Mouse (Mus musculus) lung, adult 2 months (tissue): ENCODE measurements at regions not wholly inside any gene's neighbourhood (a gene's known extent, or its start where the extent isn't known, plus 50 kb on each side); places are given as distances from the start of the nearest gene placed in this dataset.

Source experiments
- DNase-seq: peaks from one replicate; pipeline ENCODE4 v3.0.0; 2022
- H3K4me1 ChIP-seq: fragments of 200-500 bp; 2 replicates; pipeline ENCODE4 v1.6.1; 2011; ENCODE audit warnings: low read length; ENCODE audit not compliant: control insufficient read depth, insufficient read depth
- H3K4me3 ChIP-seq: fragments of 200-500 bp; replicated peaks from 2 replicates; pipeline ENCODE3; 2011; ENCODE audit warnings: low read depth, mild to moderate bottlenecking, control low read depth, low read length; ENCODE audit errors: extremely low read depth
- CTCF ChIP-seq: fragments of 200-500 bp; IDR thresholded peaks from 2 replicates; pipeline ENCODE4 v1.5.1; 2011; ENCODE audit warnings: mild to moderate bottlenecking, low read length, control low read depth; ENCODE audit not compliant: insufficient read depth
- POLR2A ChIP-seq: fragments of 200-500 bp; IDR thresholded peaks from 2 replicates; pipeline ENCODE4 v1.6.1; 2011; ENCODE audit warnings: low read depth, mild to moderate bottlenecking, control low read depth, low read length, borderline replicate concordance; ENCODE audit errors: extremely low read depth
- WGBS: fragments of 180-500 bp; shearing (Covaris S2); methylation state at CpG from one replicate; pipeline ENCODE4 v1.1.7; 2018; 5-methylcytosine and 5-hydroxymethylcytosine counted together

GRCm38 (mm10) chr6:112091125-112091763 is 182.3 kb upstream of the Lmcd1 start:
- Histone ChIP-seq H3K4me3 (no peak overlapping the region), H3K4me1 (no peaks in the 10 kb centered on the region)
- 54% methylated on average over 3 of the region's 3 CpGs for WGBS
- TF ChIP-seq CTCF (no peak), POLR2A (no peak)
- DNase-seq = peak; percentile 3

DNA sequence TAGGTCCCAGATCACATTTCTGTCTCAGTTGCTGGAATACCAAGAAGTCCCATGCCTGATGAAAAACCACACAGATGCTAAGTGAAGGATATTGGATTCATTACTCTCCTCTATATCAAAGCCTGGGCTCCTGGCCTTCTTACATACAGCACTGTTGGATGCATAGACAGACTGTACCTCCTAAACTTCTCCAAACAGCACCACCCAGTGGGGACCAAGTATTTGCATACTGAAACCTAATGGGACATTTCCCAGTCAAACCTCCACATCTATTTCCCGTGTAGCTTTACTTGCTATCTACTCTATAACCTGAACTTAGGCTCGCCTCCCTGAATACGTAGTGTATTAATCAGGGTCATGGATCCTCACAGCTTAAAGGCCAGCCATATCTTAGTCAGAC is 180.3 kb upstream of the Lmcd1 start:
- H3K4me1 ChIP-seq = no peaks in the 10 kb centered on the region
- WGBS = 73% methylated on average over 3 of the region's 3 CpGs

GRCm38 (mm10) chr6:112097699-112098098 is 175.9 kb upstream of the Lmcd1 start:
- no peak for DNase-seq
- Histone ChIP-seq H3K4me3 (no peak overlapping the region), H3K4me1 (no peaks in the 10 kb centered on the region)
- 57% methylated on average over 3 of the region's 3 CpGs for WGBS
- TF ChIP-seq CTCF = no peak
- no peak for TF ChIP-seq POLR2A

More for the DNA sequence above, 180.3 kb upstream of the Lmcd1 start:
- TF ChIP-seq CTCF (no peak), POLR2A (no peak)
- H3K4me3 ChIP-seq = no peak overlapping the region
- DNase-seq = no peak

DNA sequence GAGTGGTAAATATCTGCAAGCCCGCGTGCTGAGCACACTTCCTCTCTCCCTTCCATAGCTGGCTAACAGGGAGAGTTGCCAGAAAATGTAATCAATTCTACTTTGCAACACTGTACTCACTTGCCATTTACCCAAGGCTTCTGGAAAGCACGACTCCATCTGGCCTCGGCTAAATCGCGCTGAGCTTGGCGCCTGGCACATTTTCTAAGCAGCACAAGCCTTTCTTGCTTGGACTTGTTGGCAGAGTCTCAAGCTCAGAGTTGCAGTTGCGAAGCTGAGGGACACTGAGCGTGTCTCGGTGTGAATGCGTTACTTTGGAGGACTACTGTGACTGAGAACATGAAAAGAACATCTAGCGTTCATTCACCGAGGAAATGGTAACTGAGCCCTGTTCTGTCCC is 164.9 kb upstream of the Lmcd1 start:
- Histone ChIP-seq H3K4me1 (no peaks in the 10 kb centered on the region), H3K4me3 (no peak overlapping the region)
- TF ChIP-seq CTCF (no peak), POLR2A (no peak)
- no peak for DNase-seq
- 69% methylated on average over 13 of the region's 13 CpGs for WGBS

DNA sequence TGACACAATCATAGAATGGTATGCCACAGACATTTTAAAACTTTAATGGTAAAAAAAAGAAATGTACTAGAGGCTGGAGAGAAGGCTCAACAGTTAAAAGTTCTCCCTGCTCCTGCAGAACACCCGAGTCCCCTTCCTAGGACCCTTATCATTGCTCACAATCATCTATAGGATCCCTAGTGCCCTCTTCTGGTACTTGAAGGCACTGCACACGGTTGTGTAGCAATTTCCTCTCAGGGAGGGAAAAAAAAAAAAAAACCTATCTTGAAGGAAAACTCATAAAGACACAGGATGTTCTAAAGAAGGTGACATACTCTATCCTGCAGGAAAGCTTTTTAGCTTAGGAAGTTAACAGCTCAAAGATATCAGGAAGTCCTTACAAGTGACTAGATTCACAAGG is 154.4 kb upstream of the Lmcd1 start:
- no peak for DNase-seq
- Histone ChIP-seq H3K4me3 (no peak overlapping the region), H3K4me1 (no peaks in the 10 kb centered on the region)
- WGBS = 32% methylated on average over 2 of the region's 2 CpGs
- no peak for TF ChIP-seq CTCF
- no peak for TF ChIP-seq POLR2A

- no peak for DNase-seq
- 16% methylated on average over 3 of the region's 3 CpGs for WGBS
- H3K4me1 ChIP-seq = no peaks in the 10 kb centered on the region
- no peak overlapping the region for H3K4me3 ChIP-seq
- TF ChIP-seq CTCF (peak; percentile 73), POLR2A (no peak)
Measured at GRCm38 (mm10) chr6:112133522-112133921, 140.0 kb upstream of the Lmcd1 start.

DNA sequence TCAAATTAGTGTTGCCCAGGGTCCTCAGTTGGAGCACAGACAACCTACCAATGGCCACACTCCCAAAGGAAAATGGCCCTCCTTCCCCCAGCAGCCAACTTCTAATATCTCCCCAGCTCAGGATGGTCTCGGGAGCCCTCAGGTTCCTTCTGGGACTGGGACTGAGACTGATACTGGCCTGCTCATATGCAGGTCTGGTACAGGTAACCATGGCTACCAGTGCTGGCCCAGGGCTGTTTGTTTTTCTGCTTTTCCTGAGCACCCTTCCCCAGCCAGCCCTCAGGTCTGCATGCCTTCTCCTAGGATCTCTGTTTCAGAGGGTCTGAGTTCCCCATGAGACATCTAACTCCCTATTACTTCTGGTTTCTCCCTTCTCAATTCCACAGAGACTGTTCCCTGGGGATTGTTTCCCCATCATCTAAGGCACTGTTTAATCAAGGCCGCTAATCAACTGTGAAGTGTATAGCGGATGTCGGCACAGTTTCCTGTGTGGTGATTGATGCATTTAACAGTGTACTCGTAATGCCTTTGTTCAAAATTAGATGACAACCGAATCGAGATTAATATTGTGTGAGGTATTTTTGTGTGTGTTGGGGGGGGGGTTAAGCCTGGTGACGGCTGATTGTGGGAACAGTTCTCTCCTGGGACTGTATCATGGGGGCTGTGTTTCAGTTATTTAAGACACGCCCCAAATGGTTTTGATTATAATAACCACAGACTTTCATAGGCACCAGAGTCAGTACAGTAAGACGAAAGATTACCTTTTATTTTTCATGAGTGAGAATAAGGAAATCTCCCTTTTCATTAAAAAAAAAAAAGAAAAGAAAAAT is 120.8 kb upstream of the Lmcd1 start:
- H3K4me1 ChIP-seq = no peaks in the 10 kb centered on the region
- no peak for DNase-seq
- TF ChIP-seq POLR2A (no peak), CTCF (no peak)
- 35% methylated on average over 10 of the region's 10 CpGs for WGBS
- H3K4me3 ChIP-seq = no peak overlapping the region

DNA sequence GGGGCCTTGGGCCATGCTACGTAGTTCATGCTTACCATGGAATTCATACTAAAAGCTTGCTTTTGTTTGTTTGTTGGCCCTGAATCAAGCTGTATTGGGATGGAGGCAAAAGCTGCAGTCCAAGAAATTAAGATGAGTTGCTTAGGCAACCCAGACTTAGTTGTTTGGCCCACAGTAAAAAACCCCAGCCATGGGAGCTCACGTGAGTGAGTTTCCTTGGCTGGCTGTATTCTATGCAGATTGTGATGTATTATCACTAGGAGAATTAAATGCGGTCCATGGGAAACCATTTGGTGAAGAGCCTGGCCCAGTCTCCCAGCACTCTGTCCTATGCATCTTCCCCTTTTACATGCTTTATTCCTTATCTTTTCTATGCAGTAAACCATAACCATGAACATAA is 106.1 kb upstream of the Lmcd1 start:
- 67% methylated on average over 3 of the region's 3 CpGs for WGBS
- H3K4me3 ChIP-seq = no peak overlapping the region
- DNase-seq = no peak
- no peaks in the 10 kb centered on the region for H3K4me1 ChIP-seq
- TF ChIP-seq CTCF = no peak
- TF ChIP-seq POLR2A = no peak

DNA sequence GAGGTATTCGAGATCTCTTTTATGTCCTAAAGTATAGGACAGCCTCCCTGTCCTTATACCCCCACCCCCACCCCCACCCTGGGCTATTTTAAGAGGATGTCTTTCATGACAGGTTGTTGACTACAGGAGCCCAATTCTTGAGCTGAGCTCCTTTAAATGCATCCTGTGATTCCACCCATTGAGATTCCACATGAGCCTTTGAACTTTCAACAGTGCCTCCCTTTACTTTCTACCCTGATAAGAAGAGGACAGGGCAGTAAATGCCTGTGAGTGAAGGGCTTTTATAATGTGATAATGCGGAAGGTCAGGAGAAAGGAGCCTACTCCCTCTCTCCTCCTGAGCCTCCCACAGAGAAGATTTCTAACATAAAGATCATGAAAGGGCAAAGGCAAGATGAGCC is 97.2 kb upstream of the Lmcd1 start:
- 44% methylated on average over 2 of the region's 2 CpGs for WGBS
- no peak for DNase-seq
- Histone ChIP-seq H3K4me1 (no peaks in the 10 kb centered on the region), H3K4me3 (no peak overlapping the region)
- TF ChIP-seq CTCF (no peak), POLR2A (no peak)

- no peak overlapping the region for H3K4me3 ChIP-seq
- 84% methylated on average over 2 of the region's 2 CpGs for WGBS
- no peak for TF ChIP-seq POLR2A
- TF ChIP-seq CTCF = no peak
- no peak for DNase-seq
- no peaks in the 10 kb centered on the region for H3K4me1 ChIP-seq
Measured at GRCm38 (mm10) chr6:112187636-112188035, 85.9 kb upstream of the Lmcd1 start.
